Mouse (Mus musculus): Measurements from ENCODE around the gene Mcu.

- TF ChIP-seq CTCF (IDR thresholded peaks at IDR 0.05; ENCODE audit: extremely low read depth, insufficient read depth, insufficient read length, insufficient replicate concordance) (no peak), POLR2A (IDR thresholded peaks at IDR 0.05; ENCODE audit: low read depth, low read length) (no peak)
Observed at GRCm38 (mm10) chr10:59562511-59562910, 54.0 kb downstream of the Mcu start.

Measured in spleen, adult 2 months (tissue).